Mouse (Mus musculus) macrophage (primary cell): ENCODE measurements at regions not wholly inside any gene's neighbourhood (a gene's known extent, or its start where the extent isn't known, plus 50 kb on each side); places are given as distances from the start of the nearest gene placed in this dataset.

Source experiments
- H3K27ac ChIP-seq: fragments of 350-480 bp; formaldehyde crosslinking; 2 replicates; pipeline ENCODE4 v1.9.0; 2021
- H3K36me3 ChIP-seq: fragments of 350-480 bp; formaldehyde crosslinking; 2 replicates; pipeline ENCODE4 v1.9.0; 2021; ENCODE audit errors: inconsistent target
- H3K4me3 ChIP-seq: fragments of 350-480 bp; formaldehyde crosslinking; 2 replicates; pipeline ENCODE4 v1.9.0; 2021; ENCODE audit errors: inconsistent target
- H3K79me2 ChIP-seq: fragments of 350-480 bp; formaldehyde crosslinking; 2 replicates; pipeline ENCODE4 v1.9.0; 2021; ENCODE audit errors: inconsistent target
- WGBS: methylation state at CpG from one replicate; pipeline ENCODE4 v1.1.7; 2026; ENCODE audit warnings: inconsistent platforms; ENCODE audit not compliant: missing documents; 5-methylcytosine and 5-hydroxymethylcytosine counted together

- Histone ChIP-seq H3K4me3 (no peak overlapping the region), H3K27ac (no peak overlapping the region), H3K79me2 (no peaks in the 10 kb centered on the region), H3K36me3 (no peaks in the 10 kb centered on the region)
- WGBS = 97% methylated on average over 4 of the region's 4 CpGs
Measured at GRCm38 (mm10) chr16:95864646-95865045, 126.1 kb downstream of the Psmg1 start.

DNA sequence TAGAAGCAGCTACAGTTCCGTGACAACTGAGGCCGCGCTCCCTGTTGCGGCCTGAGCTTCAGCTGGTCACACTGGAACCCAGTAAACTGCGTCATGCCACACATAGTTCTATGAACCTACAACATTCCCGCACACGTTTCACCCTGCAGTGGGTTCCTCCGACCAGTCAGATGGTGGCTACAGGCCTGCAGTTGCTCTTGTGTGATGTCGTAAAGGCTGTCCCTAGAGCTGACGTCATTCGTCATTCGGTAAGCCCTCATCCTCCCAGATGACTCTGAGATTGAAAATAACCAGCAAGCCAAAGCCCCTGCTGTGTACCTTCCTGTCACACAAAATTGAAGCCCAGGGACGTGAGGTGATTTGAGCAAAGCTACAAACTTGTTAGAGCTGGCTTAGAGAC lies 126.7 kb downstream of the Psmg1 start:
- no peak overlapping the region for H3K4me3 ChIP-seq
- 89% methylated on average over 13 of the region's 13 CpGs for WGBS

DNA sequence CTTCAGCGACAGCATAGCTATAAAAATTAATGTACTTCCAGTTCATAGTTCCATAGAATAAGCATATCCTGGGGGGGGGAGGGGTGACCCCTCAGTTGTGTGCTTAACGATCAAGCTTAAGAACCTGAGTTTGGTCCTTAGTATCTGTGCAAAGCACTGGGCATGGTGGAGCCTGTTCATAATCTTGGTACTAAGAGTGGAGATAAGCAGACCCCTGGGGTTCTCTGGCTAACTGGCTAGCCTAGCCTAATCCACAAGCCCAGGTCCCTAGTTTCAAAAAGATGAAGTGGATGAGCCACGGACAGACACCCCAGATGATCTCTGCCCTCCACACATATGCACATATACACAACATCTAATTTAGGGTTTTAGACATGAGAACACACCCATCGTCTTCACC lies 127.2 kb downstream of the Psmg1 start:
- Histone ChIP-seq H3K36me3 (no peaks in the 10 kb centered on the region), H3K79me2 (no peaks in the 10 kb centered on the region), H3K27ac (no peak overlapping the region), H3K4me3 (no peak overlapping the region)
- WGBS = 86% methylated on average over 2 of the region's 4 CpGs

More for the DNA sequence above, 126.7 kb downstream of the Psmg1 start:
- no peaks in the 10 kb centered on the region for H3K79me2 ChIP-seq
- no peak overlapping the region for H3K27ac ChIP-seq
- H3K36me3 ChIP-seq = no peaks in the 10 kb centered on the region

GRCm38 (mm10) chr16:95862621-95863020 lies 128.1 kb downstream of the Psmg1 start:
- Histone ChIP-seq H3K79me2 (no peaks in the 10 kb centered on the region), H3K4me3 (no peak overlapping the region), H3K27ac (0 out of 2 replicates have a peak overlapping the region, but pooled peaks have one; percentile 8), H3K36me3 (no peaks in the 10 kb centered on the region)
- WGBS = 23% methylated on average over 3 of the region's 3 CpGs

DNA sequence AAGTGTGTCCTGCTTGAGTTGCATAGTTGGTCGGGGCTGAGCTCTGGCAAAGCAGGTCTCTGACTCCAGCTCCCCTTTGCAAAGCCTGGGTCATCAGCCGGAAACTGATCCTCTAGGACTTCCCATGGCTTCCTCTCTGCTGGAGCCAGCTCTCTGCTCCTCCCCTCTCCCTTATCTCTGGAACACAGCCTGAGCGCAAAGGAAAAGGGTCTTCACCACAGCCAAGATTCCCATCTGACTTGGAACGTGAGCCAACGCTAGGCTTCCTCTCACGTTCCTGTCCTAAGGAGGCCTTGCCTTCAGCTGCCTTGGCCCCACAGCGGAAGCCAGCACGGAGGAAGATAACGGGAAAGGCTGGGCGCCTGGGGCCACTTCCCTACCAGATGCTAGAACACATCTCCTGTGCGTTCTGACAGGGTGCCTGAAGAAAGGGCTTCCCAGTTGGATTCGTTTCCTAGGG lies 129.5 kb downstream of the Psmg1 start:
- Histone ChIP-seq H3K27ac (0 out of 2 replicates have a peak overlapping the region, but pooled peaks have one; percentile 5), H3K4me3 (no peak overlapping the region), H3K79me2 (no peaks in the 10 kb centered on the region), H3K36me3 (no peaks in the 10 kb centered on the region)
- WGBS = 36% methylated on average over 11 of the region's 12 CpGs

GRCm38 (mm10) chr16:95860810-95861209 lies 129.9 kb downstream of the Psmg1 start:
- 44% methylated on average over 9 of the region's 9 CpGs for WGBS
- H3K36me3 ChIP-seq = no peaks in the 10 kb centered on the region

DNA sequence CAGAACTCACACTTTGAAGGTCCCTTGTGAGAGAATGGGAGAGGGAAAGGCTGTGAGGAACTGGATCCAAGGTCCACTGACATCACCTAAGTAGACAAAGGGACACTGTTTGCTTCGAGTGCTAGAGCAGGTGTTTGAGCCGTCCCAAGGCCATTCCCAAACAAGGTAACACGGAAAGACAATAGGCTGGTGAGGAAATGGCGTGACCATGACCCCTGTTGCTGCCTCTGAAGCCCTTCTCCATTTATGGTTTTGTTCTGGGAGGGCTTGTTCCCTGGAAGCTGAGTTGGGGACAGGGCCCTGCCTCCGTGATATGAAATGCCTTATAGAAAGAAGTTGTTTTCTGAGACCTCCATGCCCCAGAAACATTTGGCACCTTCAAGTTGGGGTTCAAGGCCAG lies 130.6 kb downstream of the Psmg1 start:
- Histone ChIP-seq H3K36me3 (no peaks in the 10 kb centered on the region), H3K4me3 (no peak overlapping the region), H3K79me2 (no peaks in the 10 kb centered on the region), H3K27ac (no peak overlapping the region)
- 93% methylated on average over 5 of the region's 5 CpGs for WGBS

More at GRCm38 (mm10) chr16:95860810-95861209, 129.9 kb downstream of the Psmg1 start:
- H3K27ac ChIP-seq = no peak overlapping the region
- no peaks in the 10 kb centered on the region for H3K79me2 ChIP-seq
- H3K4me3 ChIP-seq = no peak overlapping the region

- Histone ChIP-seq H3K27ac (no peak overlapping the region), H3K79me2 (no peaks in the 10 kb centered on the region), H3K36me3 (no peaks in the 10 kb centered on the region), H3K4me3 (no peak overlapping the region)
- 92% methylated on average over 3 of the region's 3 CpGs for WGBS
Measured at GRCm38 (mm10) chr16:95857403-95857802, 133.4 kb downstream of the Psmg1 start.

GRCm38 (mm10) chr16:95855230-95855629 lies 135.5 kb downstream of the Psmg1 start:
- Histone ChIP-seq H3K79me2 (no peaks in the 10 kb centered on the region), H3K4me3 (no peak overlapping the region), H3K27ac (no peak overlapping the region), H3K36me3 (no peaks in the 10 kb centered on the region)
- 89% methylated on average over 2 of the region's 2 CpGs for WGBS

GRCm38 (mm10) chr16:95851907-95852306 lies 138.9 kb downstream of the Psmg1 start:
- Histone ChIP-seq H3K79me2 (no peaks in the 10 kb centered on the region), H3K27ac (no peak overlapping the region), H3K36me3 (no peaks in the 10 kb centered on the region), H3K4me3 (no peak overlapping the region)
- WGBS = 75% methylated on average over 5 of the region's 5 CpGs

DNA sequence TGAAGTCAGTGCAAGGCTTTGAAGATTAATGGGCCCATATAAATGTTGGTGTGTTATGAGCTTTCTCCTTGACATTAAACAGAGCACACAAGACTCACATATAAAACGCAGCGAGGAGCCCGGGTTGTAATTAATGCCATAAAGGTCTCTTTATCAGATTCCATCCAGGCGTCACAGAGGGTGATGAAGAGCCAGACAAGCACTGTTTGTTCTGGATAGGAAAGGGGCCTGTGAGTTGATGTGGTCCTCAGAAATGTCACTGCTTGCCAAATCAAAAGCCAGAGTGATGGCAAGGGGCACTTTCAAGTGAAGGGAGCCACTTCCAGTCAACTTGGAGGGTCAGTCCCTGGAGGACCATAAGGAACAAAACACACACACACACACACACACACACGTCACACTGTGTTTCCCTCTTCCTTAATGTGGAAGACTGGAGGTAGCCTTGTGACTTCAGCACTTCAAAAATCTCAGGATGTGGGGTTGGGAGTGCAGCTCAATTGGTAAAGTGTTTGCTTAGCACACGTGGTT lies 142.1 kb downstream of the Psmg1 start:
- Histone ChIP-seq H3K79me2 (no peaks in the 10 kb centered on the region), H3K4me3 (no peak overlapping the region), H3K36me3 (no peaks in the 10 kb centered on the region), H3K27ac (no peak overlapping the region)
- 98% methylated on average over 6 of the region's 6 CpGs for WGBS

DNA sequence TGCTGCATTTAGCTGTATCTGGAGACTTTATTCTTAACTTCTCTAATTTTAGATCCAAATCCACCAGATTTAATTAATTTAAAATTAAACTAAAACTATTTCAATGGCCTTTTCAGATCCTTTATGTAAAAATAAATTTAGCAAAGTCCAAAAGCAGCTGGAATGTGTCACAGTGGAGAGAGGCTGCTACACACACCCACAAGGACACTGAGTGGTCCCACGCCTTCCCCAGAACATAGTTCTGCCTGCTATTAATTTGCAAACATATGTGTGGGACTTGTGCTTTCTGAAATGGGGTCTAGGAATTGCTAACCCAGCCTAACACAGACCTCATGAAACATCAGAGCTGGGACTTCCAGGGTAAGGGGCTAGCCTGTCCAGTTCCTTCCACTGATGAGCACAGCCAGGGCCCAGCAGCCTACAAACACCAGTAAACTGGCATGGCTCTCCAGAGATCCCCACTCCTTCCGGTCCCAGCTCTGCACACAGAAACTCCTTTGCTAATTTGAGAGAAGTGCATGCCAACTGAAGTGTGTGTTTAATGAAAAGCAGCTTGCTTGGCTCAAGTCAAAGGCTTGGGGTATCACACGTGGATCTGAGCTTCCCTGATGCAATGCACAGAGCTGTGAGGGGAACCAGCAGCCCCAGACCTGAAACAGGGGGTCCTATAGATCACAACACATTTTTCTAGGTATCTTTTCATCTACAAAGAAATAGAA lies 142.8 kb downstream of the Psmg1 start:
- Histone ChIP-seq H3K36me3 (no peaks in the 10 kb centered on the region), H3K27ac (no peak overlapping the region), H3K4me3 (no peak overlapping the region), H3K79me2 (no peaks in the 10 kb centered on the region)
- whole genome bisulfite sequencing = 86% methylated on average over 3 of the region's 3 CpGs

DNA sequence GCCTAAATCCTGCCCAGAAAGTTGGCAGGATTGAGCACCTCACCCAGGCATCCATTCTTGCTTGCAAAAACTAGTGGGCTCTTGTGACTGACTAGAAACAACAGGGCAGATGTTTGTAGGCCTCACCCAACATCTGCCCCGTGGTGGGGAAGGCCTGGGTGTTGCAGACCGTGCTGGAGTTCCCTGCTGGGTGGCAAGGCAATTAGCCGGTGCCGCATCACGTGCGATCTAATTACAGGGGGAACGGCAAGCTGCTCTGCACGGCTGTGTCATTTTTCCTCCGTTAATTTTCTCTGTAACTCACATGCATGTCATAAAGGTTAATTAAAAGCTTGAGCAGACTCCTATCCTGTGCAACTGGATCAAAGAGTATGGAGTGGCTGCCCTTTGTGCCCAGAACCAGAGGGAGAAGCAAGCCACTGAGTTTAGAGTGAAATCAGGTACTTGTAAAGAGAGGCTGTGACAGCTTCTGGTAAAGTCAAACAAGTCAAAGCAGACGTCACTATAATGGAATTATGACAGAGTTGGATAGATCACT lies 143.5 kb downstream of the Ets2 start:
- Histone ChIP-seq H3K4me3 (no peak overlapping the region), H3K36me3 (no peaks in the 10 kb centered on the region), H3K79me2 (no peaks in the 10 kb centered on the region), H3K27ac (no peak overlapping the region)
- 95% methylated on average over 10 of the region's 10 CpGs for WGBS

- no peaks in the 10 kb centered on the region for H3K36me3 ChIP-seq
- no peak overlapping the region for H3K4me3 ChIP-seq
- H3K79me2 ChIP-seq = no peaks in the 10 kb centered on the region
- H3K27ac ChIP-seq = no peak overlapping the region
- 53% methylated on average over 4 of the region's 4 CpGs for WGBS
Measured at GRCm38 (mm10) chr16:95844691-95845090, 142.8 kb downstream of the Ets2 start.

DNA sequence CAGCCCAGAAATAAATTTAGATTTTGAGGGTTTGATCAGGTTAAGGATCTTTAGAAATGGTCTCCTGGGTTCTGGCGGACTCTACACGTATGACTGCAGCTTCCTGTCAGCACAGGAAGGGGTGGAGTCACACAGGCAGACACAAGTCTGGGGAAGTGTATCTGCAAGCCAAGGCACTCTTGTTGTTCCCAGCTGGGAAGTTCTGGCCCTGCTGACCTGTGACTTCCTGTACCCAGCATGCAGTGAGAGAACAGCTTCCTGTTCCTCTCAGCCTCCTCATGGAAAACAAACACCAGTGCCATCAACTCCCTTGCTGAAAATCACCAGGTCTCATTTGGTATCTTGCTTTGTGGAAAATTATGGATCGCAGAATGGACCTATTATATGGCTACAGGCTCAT lies 140.9 kb downstream of the Ets2 start:
- Histone ChIP-seq H3K27ac (no peak overlapping the region), H3K4me3 (no peak overlapping the region), H3K36me3 (no peaks in the 10 kb centered on the region), H3K79me2 (no peaks in the 10 kb centered on the region)
- WGBS = 81% methylated on average over 3 of the region's 3 CpGs
